Mouse (Mus musculus) right cerebral cortex, postnatal 4 days (tissue): ENCODE data around the gene Lhfpl4.

Source experiments
- DNase-seq: peaks from one replicate; pipeline ENCODE4 v3.0.0-alpha.2; 2022

Lhfpl4 gene

GRCm38 (mm10) chr6:113194841-113195595 lies at the start of gene Lhfpl4:
Gene Lhfpl4 (minus strand): TSS chr6:113195384.
- peak; percentile 76 for DNase-seq

GRCm38 (mm10) chr6:113242753-113243152 lies 47.6 kb upstream of the Lhfpl4 start:
- no peak for DNase-seq

DNA sequence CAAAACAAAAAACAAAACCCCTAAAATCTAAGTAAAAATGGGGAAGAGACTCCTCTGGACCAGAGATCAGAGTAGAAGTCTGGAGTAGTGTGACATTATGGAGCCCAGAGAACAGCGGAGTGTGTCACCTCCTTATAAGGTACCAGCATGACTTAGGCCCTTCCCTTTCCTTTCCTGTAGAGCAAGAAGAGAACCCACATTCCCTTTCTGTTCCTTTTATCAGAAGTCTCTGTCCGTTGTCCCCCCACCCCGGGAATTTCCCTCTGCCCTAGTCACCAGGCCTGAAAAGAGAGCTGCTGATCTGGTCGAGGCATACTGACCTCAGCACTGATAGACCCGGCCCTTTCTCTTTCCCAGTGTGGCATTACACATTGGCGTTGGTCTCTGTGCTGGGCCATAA lies 43.3 kb upstream of the Lhfpl4 start:
- no peak for DNase-seq

GRCm38 (mm10) chr6:113237542-113238270 lies 42.5 kb upstream of the Lhfpl4 start, which contains the start of gene Mtmr14:
Gene Mtmr14 (plus strand): TSS chr6:113237843.
- DNase-seq = peak; percentile 99

GRCm38 (mm10) chr6:113235141-113235540 lies 40.0 kb upstream of the Lhfpl4 start:
- DNase-seq = no peak

DNA sequence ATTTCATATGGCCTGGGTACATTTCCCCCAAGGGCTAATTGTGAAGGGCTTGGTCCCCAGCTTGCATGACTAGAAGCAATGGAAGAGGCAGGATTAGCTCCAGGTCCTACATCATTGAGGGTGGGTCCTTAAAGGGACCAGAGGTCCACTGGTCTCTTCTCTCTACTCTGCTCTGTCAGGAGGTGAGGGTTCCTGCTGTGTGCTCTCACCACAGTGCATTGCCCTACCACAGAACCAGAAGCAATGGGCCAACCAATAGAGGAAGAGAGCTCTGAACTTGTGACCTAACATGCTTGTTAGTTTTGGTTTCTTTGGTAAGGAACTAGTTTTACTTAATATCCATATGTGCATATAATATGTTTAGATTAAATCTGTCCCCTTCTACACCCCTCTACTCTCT lies 31.5 kb upstream of the Lhfpl4 start:
- no peak for DNase-seq

DNA sequence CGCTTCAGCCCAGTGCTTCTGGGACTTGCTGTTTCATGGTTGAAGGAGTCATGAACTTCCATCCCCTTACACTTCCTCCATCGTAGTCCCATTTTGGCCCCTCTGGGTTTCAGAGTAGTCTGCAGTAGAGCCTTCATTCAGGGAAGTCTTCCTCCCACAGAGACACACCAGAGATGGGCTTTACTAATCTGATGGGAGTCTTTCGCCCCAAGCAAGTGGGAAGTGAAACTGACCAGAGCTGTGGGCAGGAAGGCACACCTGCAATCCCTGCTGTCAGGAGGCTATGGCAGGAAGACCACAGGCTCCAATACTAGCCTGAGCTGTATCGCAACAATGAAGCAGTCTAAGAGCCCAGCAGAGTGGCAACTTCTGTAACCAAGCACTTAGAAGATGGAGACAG lies 30.6 kb upstream of the Lhfpl4 start:
- DNase-seq = no peak

DNA sequence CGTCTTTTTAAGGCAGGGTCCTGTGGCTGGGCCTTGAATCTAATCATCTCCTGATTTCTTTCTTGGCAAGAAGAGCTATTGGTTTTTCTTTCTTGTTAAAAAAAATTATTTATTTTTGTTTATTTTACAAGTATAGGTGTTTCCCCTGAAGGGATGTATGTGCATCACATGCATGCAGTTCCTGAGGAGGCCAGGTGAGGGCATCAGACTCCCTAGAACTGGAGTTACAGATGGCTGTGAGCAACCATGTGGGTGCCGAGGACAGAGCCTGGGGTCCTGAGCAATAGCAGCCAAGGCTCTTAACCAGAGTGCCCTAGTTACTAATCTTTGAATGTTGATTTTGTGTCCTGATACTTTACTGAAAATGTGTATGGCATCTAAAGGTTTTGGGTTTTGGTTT lies 21.1 kb upstream of the Lhfpl4 start:
- no peak for DNase-seq

DNA sequence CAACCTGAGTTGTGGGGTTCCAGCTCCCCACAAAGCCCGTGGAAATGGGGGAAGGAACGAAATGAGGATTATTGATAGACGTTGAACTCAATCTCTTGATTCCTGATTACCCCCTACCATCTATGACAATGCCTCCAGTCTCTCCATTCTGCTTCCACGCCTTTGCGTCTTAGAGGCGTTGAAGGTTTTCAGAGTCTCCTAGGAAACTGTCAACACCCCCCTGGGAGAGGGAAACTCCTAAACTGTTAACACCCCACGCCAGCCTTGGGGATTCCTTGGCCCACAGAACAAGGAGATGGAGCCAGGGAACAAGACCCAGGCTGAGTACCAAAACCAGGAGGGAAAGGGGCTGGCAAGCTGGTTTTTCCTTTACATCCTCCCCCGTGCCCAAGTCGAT lies 410 bp upstream of the Lhfpl4 start:
- peak; percentile 14 for DNase-seq

DNA sequence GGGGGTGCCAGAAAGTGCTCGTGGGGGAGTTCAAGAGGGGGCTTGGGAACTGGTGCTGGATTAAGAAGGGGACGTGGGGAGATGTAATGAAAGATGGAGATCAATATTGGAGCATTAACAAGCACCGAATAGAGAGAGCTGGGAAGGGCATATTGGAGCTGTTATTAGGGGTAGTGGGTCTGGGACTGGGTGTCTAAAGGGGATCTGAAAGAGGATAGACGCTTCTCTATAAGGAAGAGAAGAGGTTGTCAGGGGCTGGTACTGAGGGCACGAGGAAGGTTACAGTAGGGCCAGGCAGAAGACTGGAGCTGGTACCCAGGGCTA lies 705 bp downstream of the Lhfpl4 start:
- no peak for DNase-seq

DNA sequence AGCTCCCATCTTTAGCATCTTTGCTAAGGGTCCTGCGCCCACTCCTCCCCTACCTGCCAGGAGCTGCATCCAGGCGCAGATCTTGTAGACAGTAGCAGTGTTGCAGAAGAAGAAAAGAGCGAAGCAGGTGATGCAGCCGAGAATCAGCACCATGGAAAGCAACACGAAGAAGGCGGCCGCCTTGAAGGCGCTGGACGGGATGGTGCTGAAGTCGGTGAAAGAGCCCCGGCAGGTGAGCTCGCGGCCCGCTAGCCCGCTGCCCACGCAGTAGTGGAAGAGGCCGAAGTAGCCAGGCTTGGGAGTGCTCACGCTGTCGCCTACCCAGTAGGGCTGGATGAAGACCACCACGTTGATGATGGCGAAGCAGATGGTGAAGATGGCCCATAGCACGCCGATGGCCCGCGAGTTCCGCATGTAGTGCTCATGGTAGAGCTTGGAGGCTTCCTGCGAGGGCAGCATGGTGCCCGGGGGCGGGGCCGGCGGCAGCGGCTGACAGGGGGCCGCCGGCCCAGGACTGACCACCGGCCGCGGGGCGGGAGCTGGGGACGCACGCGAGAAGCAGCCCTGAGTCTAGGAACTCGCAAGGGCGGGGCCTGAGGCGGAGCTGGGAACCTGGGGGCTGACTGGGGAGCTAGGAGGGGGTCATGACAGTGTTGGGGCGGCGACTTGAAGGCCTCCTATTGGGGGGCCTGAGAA lies 1.3 kb downstream of the Lhfpl4 start:
- DNase-seq = peak; percentile 44

- DNase-seq = no peak
Measured at GRCm38 (mm10) chr6:113184866-113185525, 10.2 kb downstream of the Lhfpl4 start.

GRCm38 (mm10) chr6:113184163-113184562 lies 11.0 kb downstream of the Lhfpl4 start:
- DNase-seq = no peak

DNA sequence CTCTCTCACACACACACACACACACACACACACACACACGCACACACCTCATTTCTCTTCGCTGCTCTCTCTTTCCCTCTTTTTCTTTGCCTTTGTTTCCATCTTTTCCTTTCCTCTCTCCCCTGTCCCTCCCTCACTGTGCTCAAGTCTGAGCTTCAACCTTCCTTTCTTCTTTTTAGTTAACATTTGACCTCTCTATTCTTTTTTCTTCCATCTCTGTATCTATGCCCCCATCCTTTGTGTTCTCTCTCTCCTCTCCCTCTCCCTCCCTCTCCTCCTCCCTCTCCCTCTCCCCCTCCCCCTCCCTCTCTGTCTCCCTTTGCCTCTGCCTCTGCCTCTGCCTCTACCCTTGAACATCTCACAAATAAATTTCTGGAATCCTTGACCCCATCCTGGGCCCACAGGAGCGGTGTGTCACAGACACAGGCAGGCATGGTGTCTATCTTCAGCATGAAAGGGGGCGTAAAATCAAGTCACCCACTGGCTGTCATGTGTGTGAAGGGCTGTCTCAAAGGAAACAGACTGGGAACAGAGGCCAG lies 15.9 kb downstream of the Lhfpl4 start:
- no peak for DNase-seq

- DNase-seq = peak; percentile 53
Measured at GRCm38 (mm10) chr6:113178286-113179194, 16.6 kb downstream of the Lhfpl4 start.

GRCm38 (mm10) chr6:113176613-113177012 lies 18.6 kb downstream of the Lhfpl4 start:
- no peak for DNase-seq

DNA sequence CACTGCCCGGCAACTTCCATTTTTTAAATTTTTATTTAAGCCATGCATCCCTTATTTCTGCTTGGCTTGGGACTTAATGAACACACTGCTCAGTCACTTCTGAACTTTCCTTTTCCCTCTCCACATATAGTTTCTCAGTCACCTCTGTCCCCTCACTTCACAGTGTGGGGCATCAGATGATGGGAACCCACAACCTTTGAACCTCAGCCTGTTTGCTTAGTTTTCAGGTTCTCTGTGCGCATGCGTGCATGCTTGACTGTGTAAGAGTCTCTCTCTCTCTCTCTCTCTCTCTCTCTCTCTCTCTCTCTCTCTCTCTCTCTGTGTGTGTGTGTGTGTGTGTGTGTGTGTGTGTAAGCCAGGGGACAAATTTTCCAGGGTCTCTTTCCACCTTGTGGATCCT lies 19.7 kb downstream of the Lhfpl4 start:
- DNase-seq = no peak

GRCm38 (mm10) chr6:113172568-113172967 lies 22.6 kb downstream of the Lhfpl4 start:
- peak; percentile 59 for DNase-seq

DNA sequence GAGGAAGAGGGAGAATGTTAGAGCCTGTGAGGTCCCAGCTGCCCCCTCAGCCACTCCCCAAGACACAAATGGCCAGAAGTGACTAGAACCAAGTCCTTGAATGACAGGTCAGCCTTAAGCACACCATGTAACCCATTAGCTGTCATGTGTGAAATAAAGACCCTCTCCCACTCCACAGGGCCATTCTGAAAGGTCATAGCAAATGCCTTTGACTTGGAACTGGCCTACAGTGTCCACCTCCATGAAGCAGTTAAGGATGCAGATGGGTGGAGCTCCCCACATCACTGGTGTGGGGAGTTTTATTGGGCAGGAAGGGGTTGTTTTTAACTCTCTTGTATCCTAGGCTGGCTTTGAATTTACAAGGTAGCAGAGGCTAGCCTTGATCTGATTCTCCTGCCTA lies 23.2 kb downstream of the Lhfpl4 start:
- no peak for DNase-seq

- no peak for DNase-seq
Measured at GRCm38 (mm10) chr6:113170651-113171050, 24.5 kb downstream of the Lhfpl4 start.

- no peak for DNase-seq
Measured at GRCm38 (mm10) chr6:113169852-113170251, 25.3 kb downstream of the Lhfpl4 start.
